Mouse (Mus musculus) adrenal gland, postnatal 14 days (tissue): ENCODE data around the gene Ifna16. TPM values are rescaled to one million over a fixed set of nuclear protein-coding genes. Genes with fewer than 3 reads are reported as not detected.

Experiments used
- DNase-seq: peaks from one replicate; pipeline ENCODE4 v3.0.0; 2021; ENCODE audit warnings: mixed read lengths
- long read RNA-seq, 2 experiments: library from polyadenylated mRNA; stranded (forward); transcript quantifications; one replicate each; pipeline ENCODE4 v2.0.0; 2021
- total RNA-seq: library from RNA; stranded (reverse); gene quantifications from 2 replicates; pipeline ENCODE4 v1.2.3, GENCODE M21; 2021

Ifna16 gene
- total RNA-seq = not detected in 2 replicates
- long read RNA-seq, experiment 1 = 0 reads
- long read RNA-seq, experiment 2 = 0 reads

- no peak for DNase-seq
These were observed at the start of gene Ifna16 for GRCm38 (mm10) chr4:88676824-88677223. Ifna16 (minus strand) TSS chr4:88676924.

DNA sequence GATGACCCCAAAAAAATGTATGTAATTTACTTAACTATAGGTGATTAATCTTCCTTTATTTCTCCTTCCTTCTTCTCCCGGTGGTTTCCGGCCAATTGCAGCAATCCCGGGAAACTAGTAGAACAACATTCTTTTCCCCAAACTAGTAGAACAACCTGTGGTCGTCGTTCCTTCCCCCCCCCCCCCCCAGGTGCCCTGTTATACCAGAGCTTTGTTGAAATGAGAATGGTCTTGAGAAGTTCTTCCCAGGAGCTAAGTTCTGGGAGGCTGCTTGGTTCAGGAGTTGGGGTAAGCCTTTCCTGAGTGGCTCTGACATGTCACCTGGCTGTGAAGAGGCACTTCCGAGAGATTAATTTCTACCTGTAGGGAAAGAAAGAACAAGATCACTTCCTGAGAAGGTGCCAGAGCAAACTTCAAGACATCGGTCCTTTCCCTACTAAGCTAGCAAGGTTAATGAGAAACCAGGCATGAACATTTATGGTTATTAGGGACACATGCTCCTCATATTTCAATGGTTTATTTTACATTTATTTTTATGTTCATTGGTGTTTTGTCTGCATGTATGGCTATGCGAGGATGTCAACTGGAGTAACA lies 46.9 kb upstream of the Ifna16 start:
- no peak for DNase-seq

DNA sequence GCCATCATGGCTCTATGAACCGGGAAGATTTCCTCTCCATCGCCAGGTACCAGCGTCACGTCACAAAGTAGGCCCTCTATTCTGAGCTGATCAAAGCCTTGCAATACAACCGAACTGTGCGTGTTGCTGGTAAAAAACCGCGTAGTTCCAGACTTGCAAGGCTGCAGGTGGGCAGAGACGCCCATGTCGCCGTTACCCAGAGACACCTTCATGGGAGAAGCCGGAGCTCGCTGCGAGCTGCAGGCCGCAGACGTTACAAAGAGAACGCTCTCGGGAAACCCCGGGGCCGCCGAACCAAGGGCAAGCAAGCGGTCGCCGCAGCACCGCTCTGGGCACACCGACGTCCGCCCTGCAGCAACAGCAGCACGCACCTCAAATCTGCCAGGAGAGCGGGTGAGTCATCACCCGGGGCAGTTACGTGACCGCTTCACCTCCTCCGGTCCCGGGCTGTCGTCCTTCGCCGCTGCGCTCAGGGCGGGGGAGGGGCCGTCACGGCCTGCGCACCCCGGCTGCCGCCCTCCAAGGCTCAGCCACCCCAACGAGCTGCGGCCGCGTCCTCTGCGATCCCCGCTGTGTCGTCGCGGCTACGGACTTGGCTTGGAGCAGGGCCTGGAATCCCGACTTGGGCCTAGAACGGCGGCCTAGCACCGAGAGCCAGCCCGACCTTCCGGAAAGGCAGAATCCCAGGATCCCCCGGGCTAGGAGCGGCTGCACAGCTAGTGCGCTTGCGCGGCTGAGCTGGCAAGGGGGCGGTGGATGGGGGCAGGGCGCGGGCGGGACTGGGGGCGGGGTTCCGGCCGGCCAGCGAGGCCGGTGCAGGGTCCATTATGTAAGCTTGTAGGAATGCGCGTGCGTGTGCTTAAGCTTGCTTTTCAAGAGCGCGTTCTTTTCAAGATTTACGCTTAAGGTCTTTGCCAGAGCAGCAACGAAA lies 45.3 kb upstream of the Ifna16 start, which contains the start of the genes Gm26566 and Klhl9:
Gene Gm26566 (plus strand): TSS at position 15 of the 931 bp plus-strand sequence.
Gene Klhl9 (minus strand): TSS at position 675 of the 931 bp plus-strand sequence.
- DNase-seq = peak; percentile 97

DNA sequence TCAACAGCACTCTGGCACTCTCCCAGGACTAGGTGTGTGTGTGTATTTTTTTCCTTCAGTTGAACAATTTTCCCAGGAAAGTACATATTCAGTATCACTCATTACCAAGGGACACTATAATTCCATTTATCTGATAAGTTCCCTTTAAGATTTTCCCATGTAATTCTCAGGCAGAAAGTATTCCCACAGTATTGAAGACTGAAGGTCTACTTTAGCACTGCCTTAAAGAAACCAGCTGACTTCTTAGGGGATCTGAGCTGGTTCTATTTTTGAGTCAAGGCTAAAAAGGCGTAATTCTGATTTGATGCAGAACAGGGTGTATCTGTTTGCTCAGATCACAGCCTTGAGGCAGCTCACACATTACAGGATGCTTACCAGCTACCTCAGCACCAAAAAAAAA lies 42.0 kb upstream of the Ifna16 start:
- no peak for DNase-seq

DNA sequence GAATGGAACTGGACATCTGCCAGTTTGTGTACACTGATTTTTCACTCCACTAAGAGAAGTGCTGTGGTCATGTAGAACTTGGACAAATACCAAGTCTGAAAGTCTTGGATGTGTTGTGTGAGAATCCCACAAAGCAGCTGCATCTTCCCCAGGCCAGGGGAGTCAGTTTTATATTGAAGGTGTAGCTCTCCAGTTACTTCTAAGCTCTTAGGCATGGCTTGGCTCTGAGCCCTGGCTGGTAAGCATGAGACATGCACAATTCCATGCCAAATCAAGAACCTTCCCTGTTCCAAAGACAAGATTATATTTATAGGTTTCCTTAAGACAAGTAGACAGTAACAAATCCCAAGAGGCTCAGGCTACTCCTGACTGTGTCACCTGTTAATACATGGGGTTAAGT lies 38.3 kb upstream of the Ifna16 start:
- peak; percentile 33 for DNase-seq

DNA sequence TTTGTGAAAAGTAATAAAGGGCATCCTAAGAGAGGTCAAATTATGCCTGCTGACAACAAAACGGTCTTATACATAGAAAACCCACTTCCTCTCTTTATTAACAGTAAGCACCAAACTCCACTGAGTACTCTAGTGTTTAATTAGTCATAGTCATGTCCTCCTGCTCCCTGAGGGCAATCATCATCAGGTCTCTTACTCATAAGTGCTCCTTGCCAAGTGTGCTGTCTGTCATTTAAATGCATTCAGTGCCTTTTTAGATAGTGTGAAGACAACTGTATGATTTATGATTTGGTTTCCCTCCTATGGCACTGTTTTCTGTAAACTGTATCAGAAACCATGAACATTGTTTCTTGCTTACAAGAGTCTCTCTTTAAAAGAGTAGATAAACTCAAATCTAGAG lies 37.6 kb upstream of the Ifna16 start:
- DNase-seq = peak; percentile 19

DNA sequence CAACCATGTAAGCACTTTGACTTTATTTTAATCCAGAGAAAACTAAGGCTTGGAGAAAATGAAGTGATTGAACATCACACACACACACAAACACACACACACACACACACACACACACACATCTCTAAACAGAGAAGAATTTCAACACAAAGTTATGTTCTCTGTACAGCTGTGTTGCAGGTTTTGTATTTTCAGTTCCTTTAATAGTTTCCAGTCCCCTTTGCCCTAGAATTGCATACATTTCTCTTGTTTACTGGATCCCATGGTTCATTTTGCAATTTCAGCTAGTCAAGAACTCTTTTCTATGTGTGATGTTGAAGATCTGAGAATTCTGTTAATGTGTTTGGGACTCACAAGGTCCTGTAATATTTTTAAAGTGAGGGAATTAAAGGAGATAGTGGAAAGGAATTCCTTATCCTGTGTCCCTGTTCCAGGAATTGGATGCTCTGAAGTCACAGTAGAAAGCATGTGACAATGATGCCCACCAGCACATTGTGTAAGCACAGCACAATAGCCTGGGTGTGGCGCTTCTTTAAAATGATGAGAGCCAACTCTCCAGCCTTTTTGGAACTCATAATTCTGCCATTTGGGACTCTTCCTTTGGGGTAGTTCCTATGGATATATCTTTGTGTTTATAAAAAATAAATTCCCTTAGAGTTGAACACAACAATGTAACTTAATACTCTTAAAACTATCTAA lies 30.6 kb upstream of the Ifna16 start:
- DNase-seq = no peak

GRCm38 (mm10) chr4:88705924-88706323 lies 29.2 kb upstream of the Ifna16 start:
- no peak for DNase-seq

DNA sequence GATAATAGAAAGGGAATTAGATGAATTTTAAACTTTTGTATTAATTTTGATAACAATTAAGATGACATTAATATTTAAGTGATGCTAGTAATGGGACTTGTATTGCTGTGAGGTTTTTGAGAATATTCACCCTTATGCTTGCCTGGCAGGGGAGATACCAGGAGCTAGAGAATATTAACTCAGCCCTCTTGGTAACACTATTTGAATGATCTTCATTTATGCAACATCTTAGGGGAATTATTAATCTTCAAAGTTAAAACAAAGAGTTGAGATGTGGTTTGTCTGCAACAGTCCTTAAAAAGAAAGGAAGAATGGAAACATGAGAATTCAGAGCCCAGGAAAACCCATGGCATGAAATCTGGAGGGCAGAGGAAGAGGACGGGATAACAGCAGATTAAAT lies 22.6 kb upstream of the Ifna16 start:
- no peak for DNase-seq

GRCm38 (mm10) chr4:88698781-88699180 lies 22.1 kb upstream of the Ifna16 start:
- no peak for DNase-seq

DNA sequence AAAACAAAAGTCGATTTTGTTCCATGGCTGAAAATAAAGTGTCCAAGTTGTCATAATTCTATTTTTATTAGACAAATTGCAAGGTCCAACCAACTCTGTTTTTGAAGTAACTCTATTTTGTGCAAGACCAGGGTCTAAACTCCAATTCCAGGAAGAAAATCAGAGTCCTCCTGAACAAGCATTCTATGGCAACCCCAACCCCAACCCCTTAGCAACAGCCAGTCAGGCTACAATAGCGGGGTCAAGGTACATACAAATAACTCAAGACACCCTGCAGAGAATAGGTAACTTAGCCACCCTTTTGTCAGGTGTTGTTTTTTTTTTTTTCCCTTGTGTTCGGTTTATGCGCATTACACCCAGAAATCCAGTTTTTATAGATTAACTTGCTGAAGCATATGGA lies 21.0 kb upstream of the Ifna16 start:
- no peak for DNase-seq

- DNase-seq = no peak
These were observed 20.4 kb upstream of the Ifna16 start for GRCm38 (mm10) chr4:88697108-88697507.

DNA sequence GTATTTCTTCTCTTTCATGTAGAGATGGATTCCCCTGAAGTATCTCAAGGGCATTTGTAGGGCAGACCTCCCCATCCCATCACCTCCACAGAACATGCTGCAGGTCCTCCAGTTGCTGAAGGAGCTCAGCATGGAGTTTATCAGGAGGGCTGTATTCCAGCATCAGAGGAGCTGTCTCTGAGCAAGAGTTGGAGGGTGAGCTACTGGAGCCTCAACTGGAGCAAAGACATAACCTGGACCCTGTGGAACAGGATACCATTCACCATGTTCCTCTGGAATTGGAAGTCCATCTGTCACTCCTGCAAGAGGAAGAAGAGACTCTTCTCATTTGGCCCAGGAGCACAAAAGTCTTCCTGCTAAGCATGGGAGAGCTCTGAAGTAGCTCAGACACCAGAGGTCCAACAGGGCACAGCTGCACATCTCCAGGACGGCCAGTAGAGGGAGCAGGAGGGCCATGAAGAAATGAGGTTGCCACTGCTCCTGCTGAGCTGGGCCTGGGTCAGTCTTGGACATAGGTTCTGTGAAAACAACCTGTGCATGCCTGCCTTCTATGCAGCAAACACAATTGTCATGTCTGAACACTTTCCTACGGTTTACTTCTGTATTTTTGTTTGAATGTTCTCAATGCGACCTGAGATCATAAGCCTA lies 19.6 kb upstream of the Ifna16 start:
- peak; percentile 86 for DNase-seq

DNA sequence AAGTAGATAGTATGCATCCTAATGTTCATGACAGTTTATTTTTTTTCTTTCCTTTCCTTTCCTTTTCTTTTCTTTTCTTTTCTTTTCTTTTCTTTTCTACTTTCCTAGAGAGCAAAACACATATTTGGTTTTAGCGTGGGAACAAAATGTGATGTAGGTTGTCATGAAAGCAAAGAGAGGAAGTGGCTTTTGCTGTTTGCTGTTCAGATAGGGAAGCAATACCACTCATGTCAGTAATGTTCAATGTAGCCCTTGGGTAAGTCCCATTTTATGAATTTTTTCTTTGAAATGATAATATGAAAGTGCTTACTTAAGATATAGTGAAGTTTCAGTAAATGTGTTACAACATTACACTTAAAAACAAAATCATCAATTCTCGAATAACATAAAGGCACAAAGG lies 16.7 kb upstream of the Ifna16 start:
- DNase-seq = no peak

GRCm38 (mm10) chr4:88692537-88692936 lies 15.8 kb upstream of the Ifna16 start:
- no peak for DNase-seq

- no peak for DNase-seq
These were observed 14.5 kb upstream of the Ifna16 start, which contains the start of gene Ifnab for GRCm38 (mm10) chr4:88691259-88691658. Ifnab (minus strand) TSS chr4:88691359.

GRCm38 (mm10) chr4:88683812-88684211 lies 7.1 kb upstream of the Ifna16 start, which contains the start of gene Ifna2:
Ifna2 (minus strand) TSS chr4:88683912.
- DNase-seq = no peak

- DNase-seq = no peak
These were observed 4.6 kb upstream of the Ifna16 start for GRCm38 (mm10) chr4:88681353-88681752.

DNA sequence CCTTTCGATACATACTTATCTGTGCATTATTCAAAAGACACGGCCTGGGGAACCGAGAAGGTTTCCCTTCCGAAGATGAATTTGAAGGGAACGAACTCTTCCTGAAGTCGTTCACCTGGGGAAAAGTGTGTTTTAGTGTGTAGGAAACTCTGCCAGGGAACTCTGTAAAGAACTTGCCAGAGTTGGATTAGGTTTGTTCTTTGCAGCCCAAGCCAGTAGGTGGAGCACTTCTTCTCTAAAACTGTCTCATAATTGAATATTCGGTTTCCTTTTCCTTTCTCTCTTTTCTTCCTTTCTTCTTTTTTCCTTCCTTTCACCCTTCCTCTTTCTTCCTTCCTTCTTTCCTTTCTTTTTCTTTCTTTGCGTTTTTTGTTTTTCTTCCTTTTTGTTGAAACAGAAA lies 3.6 kb upstream of the Ifna16 start:
- peak; percentile 12 for DNase-seq

DNA sequence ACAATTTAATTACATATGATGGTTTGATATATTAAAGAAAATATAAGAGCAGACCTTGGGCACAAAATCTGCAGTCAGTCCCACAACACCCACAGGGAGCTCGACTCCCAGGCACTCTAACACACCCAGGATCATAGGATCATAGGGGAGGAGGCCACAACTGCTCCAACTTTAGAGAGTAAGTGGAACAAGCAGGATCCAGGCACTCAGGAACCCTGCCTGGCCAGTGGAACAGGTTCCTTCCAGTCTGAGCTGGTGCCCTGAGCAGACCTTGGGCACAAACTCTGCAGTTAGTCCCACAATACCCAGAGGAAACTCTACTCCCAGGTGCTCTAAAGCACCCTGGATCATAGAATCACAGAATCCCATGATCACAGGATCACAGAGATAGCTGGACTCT lies 21.3 kb downstream of the Ifna16 start:
- DNase-seq = no peak

- DNase-seq = no peak
These were observed 23.1 kb downstream of the Ifna16 start for GRCm38 (mm10) chr4:88653644-88654043.

- no peak for DNase-seq
These were observed 32.4 kb downstream of the Ifna16 start, which contains the start of gene Ifna13 for GRCm38 (mm10) chr4:88644359-88644758. Ifna13 (minus strand) TSS chr4:88644459.
